Mouse (Mus musculus) large intestine, adult 2 months (tissue): ENCODE measurements around the gene Zfp978. TPM values are rescaled to one million over a fixed set of nuclear protein-coding genes. Genes with fewer than 3 reads are reported as not detected.
"Not testable (repeated sequence)": the region's sequence is repeated elsewhere in the genome, so short reads cannot be mapped to it uniquely, and the experiment has no call there.

Experiments
- DNase-seq: peaks from one replicate; pipeline ENCODE4 v3.0.0-alpha.2; 2012; ENCODE audit warnings: low read depth, low spot score
- WGBS: fragments of 180-500 bp; shearing (Covaris S2); methylation state at CpG from one replicate; pipeline ENCODE4 v1.1.7; 2018; 5-methylcytosine and 5-hydroxymethylcytosine counted together
- polyA plus RNA-seq: library from polyadenylated mRNA; depleted of rRNA; stranded (reverse); fragments of >200 nt; gene quantifications from 2 replicates; pipeline ENCODE4 v1.2.3, GENCODE M21; 2012

Zfp978 gene
- polyA plus RNA-seq, 1 experiment = not detected

GRCm38 (mm10) chr4:147349687-147350415, 11.3 kb upstream of the Zfp978 start:
- DNase-seq = not testable (repeated sequence)
- WGBS = 81% methylated on average over 9 of the region's 9 CpGs

GRCm38 (mm10) chr4:147350541-147350940, 10.6 kb upstream of the Zfp978 start:
- WGBS = 81% methylated on average over 2 of the region's 2 CpGs
- not testable (repeated sequence) for DNase-seq

- 80% methylated on average over 11 of the region's 13 CpGs for WGBS
- not testable (repeated sequence) for DNase-seq
Observed at GRCm38 (mm10) chr4:147351376-147351980, 9.6 kb upstream of the Zfp978 start.

- 76% methylated on average over 4 of the region's 4 CpGs for WGBS
- not testable (repeated sequence) for DNase-seq
Observed at GRCm38 (mm10) chr4:147353626-147354025, 7.5 kb upstream of the Zfp978 start.

- DNase-seq = not testable (repeated sequence)
- no CpG with 5 or more reads among the region's 3 CpGs for WGBS
Observed at GRCm38 (mm10) chr4:147356042-147356441, 5.1 kb upstream of the Zfp978 start.

GRCm38 (mm10) chr4:147357195-147357594, 3.9 kb upstream of the Zfp978 start:
- no CpG with 5 or more reads among the region's 2 CpGs for WGBS
- not testable (repeated sequence) for DNase-seq

- DNase-seq = not testable (repeated sequence)
- WGBS = no CpG with 5 or more reads among the region's 1 CpGs
Observed at GRCm38 (mm10) chr4:147361872-147362271, 769 bp downstream of the Zfp978 start.

GRCm38 (mm10) chr4:147369564-147369963, 8.5 kb downstream of the Zfp978 start:
- WGBS = no CpG with 5 or more reads among the region's 2 CpGs
- DNase-seq = not testable (repeated sequence)

GRCm38 (mm10) chr4:147383199-147383598, 22.1 kb downstream of the Zfp978 start:
- DNase-seq = not testable (repeated sequence)
- WGBS = 83% methylated on average over 4 of the region's 4 CpGs

GRCm38 (mm10) chr4:147397201-147397600, 36.1 kb downstream of the Zfp978 start:
- DNase-seq = not testable (repeated sequence)
- 85% methylated on average over 3 of the region's 3 CpGs for WGBS

- DNase-seq = not testable (repeated sequence)
- 75% methylated on average over 6 of the region's 6 CpGs for WGBS
Observed at GRCm38 (mm10) chr4:147397934-147398682, 37.0 kb downstream of the Zfp978 start.

GRCm38 (mm10) chr4:147398741-147399140, 37.6 kb downstream of the Zfp978 start:
- 84% methylated on average over 1 of the region's 1 CpGs for WGBS

GRCm38 (mm10) chr4:147399505-147399904, 38.4 kb downstream of the Zfp978 start:
- not testable (repeated sequence) for DNase-seq
- 70% methylated on average over 3 of the region's 3 CpGs for WGBS

More at GRCm38 (mm10) chr4:147398741-147399140, 37.6 kb downstream of the Zfp978 start:
- DNase-seq = not testable (repeated sequence)

- not testable (repeated sequence) for DNase-seq
- 80% methylated on average over 8 of the region's 8 CpGs for WGBS
Observed at GRCm38 (mm10) chr4:147400031-147400847, 39.1 kb downstream of the Zfp978 start.

- DNase-seq = not testable (repeated sequence)
- 78% methylated on average over 17 of the region's 17 CpGs for WGBS
Observed at GRCm38 (mm10) chr4:147400848-147401715, 40.0 kb downstream of the Zfp978 start.

- 79% methylated on average over 17 of the region's 17 CpGs for WGBS
- not testable (repeated sequence) for DNase-seq
Observed at GRCm38 (mm10) chr4:147401736-147402506, 40.8 kb downstream of the Zfp978 start.

- 26% methylated on average over 1 of the region's 1 CpGs for WGBS
- not testable (repeated sequence) for DNase-seq
Observed at GRCm38 (mm10) chr4:147402507-147402890, 41.4 kb downstream of the Zfp978 start.

- 86% methylated on average over 6 of the region's 6 CpGs for WGBS
- DNase-seq = not testable (repeated sequence)
Observed at GRCm38 (mm10) chr4:147403509-147403908, 42.4 kb downstream of the Zfp978 start.
